Mouse (Mus musculus) C2C12 (cell line): ENCODE measurements around the gene Chn2. TPM values are rescaled to one million over a fixed set of nuclear protein-coding genes. Genes with fewer than 3 reads are reported as not detected.
A peak's percentile ranks its signal among the peaks of the same experiment; 100 is the strongest.

Source experiments
- H3K27me3 ChIP-seq: one replicate; pipeline ENCODE4 v1.6.1; 2011; ENCODE audit not compliant: control insufficient read depth, insufficient read depth, insufficient read length
- H3K36me3 ChIP-seq: one replicate; pipeline ENCODE4 v1.6.1; 2011; ENCODE audit not compliant: control insufficient read depth, insufficient read depth
- H3K4me3 ChIP-seq: one replicate; pipeline ENCODE4 v1.5.1; 2011; ENCODE audit warnings: mild to moderate bottlenecking, control low read depth; ENCODE audit not compliant: poor library complexity, insufficient read depth, severe bottlenecking
- H3K79me2 ChIP-seq: one replicate; pipeline ENCODE4 v1.6.1; 2011; ENCODE audit not compliant: control insufficient read depth, insufficient read depth
- H3K79me3 ChIP-seq: one replicate; pipeline ENCODE4 v1.6.1; 2011; ENCODE audit warnings: low read depth, control low read depth
- H3ac ChIP-seq: one replicate; pipeline ENCODE3; 2011; ENCODE audit warnings: low read depth; ENCODE audit not compliant: control insufficient read depth, insufficient read length
- CEBPB ChIP-seq: IDR thresholded peaks from one replicate; pipeline ENCODE4 v1.6.1; 2011; ENCODE audit warnings: low read depth, mild to moderate bottlenecking, control low read depth, moderate library complexity
- CTCF ChIP-seq: IDR thresholded peaks from one replicate; pipeline ENCODE4 v1.5.1; 2011; ENCODE audit not compliant: control insufficient read depth, insufficient read depth, insufficient read length
- FOSL1 ChIP-seq: IDR thresholded peaks from one replicate; pipeline ENCODE4 v1.8.0; 2011; ENCODE audit warnings: mild to moderate bottlenecking, low read length; ENCODE audit not compliant: poor library complexity, insufficient read depth, severe bottlenecking
- MAX ChIP-seq: IDR thresholded peaks from one replicate; pipeline ENCODE4 v1.6.1; 2011; ENCODE audit warnings: mild to moderate bottlenecking, control low read depth
- MYOD1 ChIP-seq: IDR thresholded peaks from one replicate; pipeline ENCODE4 v1.6.1; 2011; ENCODE audit warnings: low read depth; ENCODE audit not compliant: control insufficient read depth, insufficient read length
- MYOG ChIP-seq: IDR thresholded peaks from one replicate; pipeline ENCODE4 v1.6.1; 2011; ENCODE audit not compliant: control insufficient read depth, insufficient read length; ENCODE audit errors: extremely low read depth
- USF1 ChIP-seq: IDR thresholded peaks from one replicate; pipeline ENCODE4 v1.6.1; 2011; ENCODE audit warnings: low read depth, mild to moderate bottlenecking, control low read depth, moderate library complexity
- polyA plus RNA-seq: library from polyadenylated mRNA; unstranded; fragments of >200 nt; fragmentation: generic; extraction: Trizol; gene quantifications from one replicate; pipeline ENCODE4 v1.2.1, GENCODE M21; 2012; ENCODE audit warnings: missing spikeins

The Chn2 gene
- polyA plus RNA-seq, 1 experiment: 6.4 TPM

DNA sequence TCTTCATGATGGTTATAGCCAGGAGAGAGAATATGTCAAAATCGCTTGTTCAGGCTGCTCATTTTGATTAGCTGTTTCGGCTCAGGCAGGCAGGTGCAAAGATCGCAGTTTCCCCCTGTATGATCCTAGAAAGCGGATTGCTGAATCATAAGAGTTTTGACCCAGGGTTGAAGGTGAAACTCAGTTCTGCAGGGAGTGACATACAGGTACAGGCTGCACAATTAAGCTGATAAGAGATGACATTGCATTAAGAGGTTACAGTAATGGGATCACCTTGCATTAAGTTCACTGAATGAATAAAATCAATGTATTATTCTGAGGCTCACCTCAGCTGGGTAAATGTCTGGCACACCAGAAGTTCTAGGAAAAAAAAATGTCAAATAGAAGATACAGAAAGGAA, 101.1 kb downstream of the Chn2 start:
- H3K36me3 ChIP-seq: no peaks in the 10 kb centered on the region
- H3K4me3 ChIP-seq: no peak overlapping the region
- H3K79me3 ChIP-seq: no peaks in the 10 kb centered on the region
- no peaks in the 10 kb centered on the region for H3K27me3 ChIP-seq
- H3K79me2 ChIP-seq: no peaks in the 10 kb centered on the region
- H3ac ChIP-seq: no peak overlapping the region
- TF ChIP-seq USF1: no peak
- TF ChIP-seq MYOG: no peak
- TF ChIP-seq CTCF: no peak
- TF ChIP-seq MYOD1: no peak
- TF ChIP-seq CEBPB: no peak
- TF ChIP-seq FOSL1: no peak
- no peak for TF ChIP-seq MAX

DNA sequence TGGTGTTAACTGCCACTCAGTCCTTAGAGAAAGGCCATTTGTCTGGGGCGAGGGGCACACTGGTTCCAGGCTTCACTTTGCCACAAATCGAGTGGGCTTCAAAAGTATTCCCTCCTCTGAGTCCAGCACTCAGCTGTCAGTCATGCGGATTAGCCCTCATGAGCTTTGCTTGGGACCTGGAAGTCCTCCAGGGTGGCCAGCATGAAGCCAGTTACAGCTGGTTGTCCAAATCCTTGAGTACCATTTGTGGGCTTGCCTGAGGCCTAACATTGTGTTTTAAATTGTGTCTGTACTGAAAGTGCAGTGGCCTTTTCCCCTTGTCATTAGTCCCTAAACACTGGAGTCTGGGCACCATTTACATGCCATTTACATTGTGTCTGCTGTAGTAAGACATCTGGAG, 101.8 kb downstream of the Chn2 start:
- Histone ChIP-seq H3K79me3 (no peaks in the 10 kb centered on the region), H3K79me2 (no peaks in the 10 kb centered on the region), H3ac (no peak overlapping the region), H3K36me3 (no peaks in the 10 kb centered on the region), H3K27me3 (no peaks in the 10 kb centered on the region), H3K4me3 (no peak overlapping the region)
- TF ChIP-seq CEBPB (no peak), MAX (no peak), USF1 (no peak), CTCF (no peak), MYOG (no peak), FOSL1 (no peak), MYOD1 (no peak)

DNA sequence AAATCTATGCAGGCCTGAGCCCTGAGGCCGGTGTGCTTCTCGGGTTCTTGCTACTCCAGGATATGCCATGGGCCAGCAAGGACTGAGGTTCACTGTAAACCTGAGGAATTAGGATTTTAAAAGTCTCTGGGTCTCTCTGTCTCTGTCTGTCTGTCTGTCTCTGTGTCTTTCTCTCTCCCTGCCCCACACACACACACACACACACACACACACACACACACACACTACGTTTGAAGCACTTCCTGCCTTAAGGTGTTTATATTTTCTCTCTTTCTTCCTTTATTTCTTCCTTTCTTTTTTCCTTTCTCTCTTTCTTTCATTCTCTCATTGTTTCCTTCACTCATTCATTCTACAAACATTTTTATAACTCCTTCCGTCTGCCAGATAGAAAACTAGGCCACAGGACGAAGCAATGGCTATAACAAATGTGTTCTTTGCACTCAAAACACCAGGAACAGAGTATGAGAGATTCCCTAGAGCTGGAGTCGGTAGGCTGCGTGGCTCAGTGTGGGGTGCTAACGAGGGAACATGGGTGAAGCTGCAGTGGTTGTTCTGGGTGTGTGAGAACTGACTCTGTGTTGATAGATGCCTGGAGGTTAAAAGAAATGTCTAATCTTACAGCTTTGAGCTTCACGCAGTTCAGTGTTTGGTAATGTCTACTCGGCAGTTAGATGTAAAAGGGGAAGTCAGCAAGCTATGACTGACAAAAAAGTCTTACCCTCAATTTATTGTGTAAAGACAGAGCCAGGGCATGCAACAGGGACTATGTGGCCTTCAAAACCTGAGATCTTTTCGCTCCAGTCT, 103.7 kb downstream of the Chn2 start:
- Histone ChIP-seq H3K79me3 (no peaks in the 10 kb centered on the region), H3K36me3 (no peaks in the 10 kb centered on the region), H3K79me2 (no peaks in the 10 kb centered on the region), H3ac (no peak overlapping the region), H3K27me3 (no peaks in the 10 kb centered on the region), H3K4me3 (no peak overlapping the region)
- TF ChIP-seq MYOD1 (no peak), MYOG (no peak), CTCF (no peak), CEBPB (no peak), MAX (no peak), USF1 (no peak), FOSL1 (no peak)

DNA sequence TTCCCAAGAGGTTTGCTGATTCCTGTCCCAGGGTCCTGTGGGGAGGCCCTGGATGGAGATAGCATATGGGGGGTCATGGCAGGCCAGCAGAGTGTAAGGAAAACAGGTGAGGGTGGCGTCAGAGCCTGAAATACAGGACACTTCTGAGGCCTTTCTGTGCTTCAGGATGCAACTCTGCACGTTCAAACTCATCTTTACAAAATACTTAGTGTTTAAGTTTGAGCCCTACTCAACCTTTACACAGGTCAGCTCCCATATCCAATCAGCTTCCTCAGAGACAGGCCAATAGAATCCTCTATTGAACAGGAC, 104.3 kb downstream of the Chn2 start:
- H3K36me3 ChIP-seq: no peaks in the 10 kb centered on the region
- H3K79me2 ChIP-seq: no peaks in the 10 kb centered on the region
- no peak overlapping the region for H3ac ChIP-seq
- TF ChIP-seq CEBPB: no peak
- no peak for TF ChIP-seq FOSL1
- TF ChIP-seq USF1: no peak
- TF ChIP-seq CTCF: no peak
- no peak for TF ChIP-seq MYOD1
- no peak for TF ChIP-seq MAX
- no peak for TF ChIP-seq MYOG
- H3K27me3 ChIP-seq: no peaks in the 10 kb centered on the region
- H3K4me3 ChIP-seq: no peak overlapping the region
- no peaks in the 10 kb centered on the region for H3K79me3 ChIP-seq

DNA sequence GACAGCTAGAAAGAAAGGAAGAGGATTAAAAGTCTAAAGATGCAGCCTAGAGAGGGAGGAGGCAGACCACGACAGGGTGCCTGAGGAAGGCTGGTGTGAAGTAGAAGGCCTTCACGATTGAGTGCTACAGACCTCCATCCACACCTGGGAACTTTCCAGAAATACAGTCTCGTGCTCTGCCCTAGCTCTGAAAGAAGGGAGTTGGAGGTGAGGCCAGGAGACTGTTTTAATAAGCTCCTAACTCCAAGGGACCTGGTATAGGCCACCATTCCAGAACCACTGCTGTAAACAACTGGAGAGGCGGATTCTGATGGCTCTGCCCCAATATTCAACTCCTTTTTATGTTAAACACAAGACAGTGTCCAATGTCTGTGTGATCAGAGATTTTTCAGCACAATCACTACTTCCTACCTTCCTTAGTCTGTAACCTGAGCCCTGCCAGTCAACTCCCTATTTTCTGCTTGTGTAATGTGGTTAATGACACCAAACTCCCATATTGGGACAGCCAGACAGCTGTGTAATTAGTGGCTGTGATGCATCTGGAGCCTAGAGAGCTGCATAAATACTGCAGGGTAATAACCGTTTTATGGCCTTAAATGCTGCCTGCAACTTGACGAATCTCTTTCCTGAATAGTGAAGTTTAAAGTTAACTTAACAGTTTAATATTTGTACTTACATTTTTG, 109.6 kb downstream of the Chn2 start:
- H3ac ChIP-seq: no peak overlapping the region
- TF ChIP-seq MYOD1 (peak; percentile 81), CTCF (no peak), CEBPB (peak; percentile 6), USF1 (no peak), MAX (no peak), FOSL1 (no peak), MYOG (no peak)
- no peak overlapping the region for H3K4me3 ChIP-seq
- H3K36me3 ChIP-seq: no peaks in the 10 kb centered on the region
- H3K79me2 ChIP-seq: no peaks in the 10 kb centered on the region
- H3K79me3 ChIP-seq: no peaks in the 10 kb centered on the region
- H3K27me3 ChIP-seq: no peaks in the 10 kb centered on the region

DNA sequence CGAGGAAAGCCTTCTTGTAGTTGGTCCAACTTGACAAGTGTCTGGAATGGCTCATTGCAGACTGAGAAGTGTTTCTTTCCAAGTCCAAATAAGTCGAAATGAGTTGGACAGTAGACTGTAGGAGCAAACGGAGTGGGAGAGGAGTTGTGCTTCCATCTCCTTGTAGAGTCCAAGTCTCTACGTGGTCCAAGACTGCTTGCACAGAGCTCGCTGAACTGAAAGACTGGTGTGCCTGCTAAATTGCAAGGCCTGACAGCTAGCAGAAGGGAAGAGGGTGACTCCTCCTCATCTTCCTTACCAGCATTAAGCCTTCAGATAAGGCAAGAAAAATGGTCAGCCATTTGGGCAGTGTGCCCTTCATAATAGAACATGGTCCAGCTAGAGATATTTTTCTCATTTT, 111.5 kb downstream of the Chn2 start:
- H3K79me3 ChIP-seq: no peaks in the 10 kb centered on the region
- H3K79me2 ChIP-seq: no peaks in the 10 kb centered on the region
- TF ChIP-seq MAX: no peak
- TF ChIP-seq USF1: no peak
- TF ChIP-seq MYOG: no peak
- no peak for TF ChIP-seq CTCF
- TF ChIP-seq FOSL1: no peak
- no peak for TF ChIP-seq CEBPB
- no peak for TF ChIP-seq MYOD1
- H3K27me3 ChIP-seq: no peaks in the 10 kb centered on the region
- H3ac ChIP-seq: no peak overlapping the region
- H3K4me3 ChIP-seq: no peak overlapping the region
- no peaks in the 10 kb centered on the region for H3K36me3 ChIP-seq
